Mouse (Mus musculus): ENCODE measurements around the gene Magi3. TPM values are rescaled to one million over a fixed set of nuclear protein-coding genes. Genes with fewer than 3 reads are reported as not detected.

Magi3 gene
- polyA plus RNA-seq, 1 experiment from 2014 or later, result 51.2 TPM

GRCm38 (mm10) chr3:103968701-103969100 lies 251.5 kb downstream of the Magi3 start:
- ChIA-PET POLR2A (interaction anchor here (0.7 to 1.5 kb wide), 4 partner anchors 14 to 550 kb away, joined by 3 to 7 read pairs (median 3); no protein-coding TSS in a partner anchor), CTCF (interaction anchor here (1.4 to 2.0 kb wide), 2 partner anchors 8 to 19 kb away, joined by 4 to 6 read pairs; no protein-coding TSS in a partner anchor)
- in situ Hi-C loops (cut with MboI; ENCODE audit: low pct_unique_long_range_greater_than_20kb), result no loop called here
- peak; percentile 34 for ATAC-seq
- DNase-seq (ENCODE audit: low read depth, low spot score), result no peak
- TF ChIP-seq CTCF (IDR thresholded peaks at IDR 0.05), result no peak
- H3K27me3 ChIP-seq, result no peaks in the 10 kb centered on the region

GRCm38 (mm10) chr3:103967861-103968691 lies 252.1 kb downstream of the Magi3 start, which contains the start of gene Phtf1:
TSS of gene Phtf1 (plus strand) at chr3:103968110.
- ChIA-PET CTCF (interaction anchor here (1.1 to 2.0 kb wide), 4 partner anchors 9 to 43 kb away, joined by 3 to 6 read pairs (median 4); no protein-coding TSS in a partner anchor), POLR2A (interaction anchor here (0.6 to 1.5 kb wide), 5 partner anchors 9 to 551 kb away, joined by 3 to 7 read pairs (median 3); no protein-coding TSS in a partner anchor)
- in situ Hi-C loops (cut with MboI; ENCODE audit: low pct_unique_long_range_greater_than_20kb), result no loop called here
- TF ChIP-seq CTCF (IDR thresholded peaks at IDR 0.05), result no peak
- peak; percentile 97 for ATAC-seq
- DNase-seq (ENCODE audit: low read depth, low spot score), result peak; percentile 64
- no peaks in the 10 kb centered on the region for H3K27me3 ChIP-seq

- ATAC-seq, result no peak
- ChIA-PET POLR2A (interaction anchor here (1.1 to 1.5 kb wide), 4 partner anchors 8 to 53 kb away, joined by 3 to 5 read pairs (median 4); partner anchors contain the start of gene Rsbn1), CTCF (interaction anchor here (1.1 to 2.0 kb wide), 4 partner anchors 10 to 42 kb away, joined by 3 to 5 read pairs (median 4); no protein-coding TSS in a partner anchor)
- TF ChIP-seq CTCF (IDR thresholded peaks at IDR 0.05), result no peak
- no peak for DNase-seq (ENCODE audit: low read depth, low spot score)
- in situ Hi-C loops (cut with MboI; ENCODE audit: low pct_unique_long_range_greater_than_20kb), result no loop called here
- H3K27me3 ChIP-seq, result no peaks in the 10 kb centered on the region
Observed at GRCm38 (mm10) chr3:103967231-103967630, 252.9 kb downstream of the Magi3 start.

Measured in Patski (cell line).